Mouse (Mus musculus) hindlimb bud, embryonic 11.5 days (tissue): ENCODE measurements around the gene Daglb.
"Not testable (repeated sequence)": the region's sequence is repeated elsewhere in the genome, so short reads cannot be mapped to it uniquely, and the experiment has no call there.

Experiments
- DNase-seq: peaks from one replicate; pipeline ENCODE4 v3.0.0-alpha.2; 2012; ENCODE audit warnings: low read depth, low spot score; ENCODE audit errors: extremely low spot score

The Daglb gene

DNA sequence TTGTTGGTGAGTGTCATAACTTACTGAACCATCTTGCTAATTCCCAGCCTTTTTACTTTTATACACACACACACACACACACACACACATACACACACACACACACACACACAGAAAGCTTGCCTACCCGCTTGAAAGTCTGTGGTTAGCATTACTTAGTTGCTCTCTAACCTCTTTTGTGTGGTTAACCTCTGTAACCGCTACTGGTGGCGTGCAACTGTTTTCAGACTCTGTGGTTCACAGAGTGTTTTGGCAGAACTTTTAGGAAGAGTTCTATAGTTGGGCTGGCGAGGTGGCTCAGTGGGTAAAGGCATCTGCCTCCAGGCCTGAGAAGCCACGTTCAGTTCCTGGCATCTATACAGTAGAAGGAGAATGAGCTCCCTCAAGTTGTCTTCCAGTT is 20.6 kb downstream of the Daglb start:
- no peak for DNase-seq

- no peak for DNase-seq
Measured at GRCm38 (mm10) chr5:143487193-143487592, 22.8 kb downstream of the Daglb start.

GRCm38 (mm10) chr5:143487998-143488397 is 23.6 kb downstream of the Daglb start:
- no peak for DNase-seq

- DNase-seq = no peak
Measured at GRCm38 (mm10) chr5:143489749-143490342, 25.5 kb downstream of the Daglb start.

DNA sequence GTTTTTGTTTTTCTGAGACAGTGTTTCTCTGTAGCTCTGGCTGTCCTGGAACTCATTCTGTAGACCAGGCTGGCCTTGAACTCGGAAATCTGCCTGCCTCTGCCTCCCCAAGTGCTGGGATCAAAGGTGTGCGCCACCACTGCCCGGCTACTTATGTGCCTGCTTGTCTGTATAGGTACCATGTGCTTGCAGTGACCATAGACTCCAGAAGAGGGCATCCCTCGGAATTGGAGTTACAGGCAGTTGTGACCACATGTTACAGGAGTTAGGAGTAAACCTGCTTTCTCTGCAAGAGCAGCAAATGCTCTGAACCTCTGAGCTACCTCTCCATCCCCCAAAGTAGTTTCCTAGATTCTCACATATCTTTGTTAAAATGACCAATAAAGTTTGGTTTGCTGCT is 27.4 kb downstream of the Daglb start:
- no peak for DNase-seq

- DNase-seq = no peak
Measured at GRCm38 (mm10) chr5:143493163-143493562, 28.8 kb downstream of the Daglb start.

- DNase-seq = no peak
Measured at GRCm38 (mm10) chr5:143495708-143496107, 31.3 kb downstream of the Daglb start.

DNA sequence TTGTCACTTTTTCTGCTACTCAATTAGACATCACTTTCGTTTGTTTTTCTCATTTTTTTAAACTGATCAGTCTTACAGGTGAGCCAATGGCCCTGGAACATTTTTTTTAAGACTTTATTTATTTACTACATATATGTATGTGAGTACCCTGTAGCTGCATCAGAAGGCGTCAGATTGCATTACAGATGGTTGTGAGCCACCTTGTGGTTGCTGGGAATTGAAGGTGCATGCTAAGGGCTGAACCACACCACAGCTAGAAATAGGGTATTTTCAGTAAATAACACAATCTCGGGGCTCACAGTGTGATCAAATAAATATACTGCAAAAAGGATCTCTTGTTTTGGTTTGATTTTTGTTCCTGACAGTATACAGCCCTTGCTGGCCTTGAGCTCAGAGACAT is 33.1 kb downstream of the Daglb start:
- no peak for DNase-seq

GRCm38 (mm10) chr5:143499197-143499596 is 34.8 kb downstream of the Daglb start:
- no peak for DNase-seq

DNA sequence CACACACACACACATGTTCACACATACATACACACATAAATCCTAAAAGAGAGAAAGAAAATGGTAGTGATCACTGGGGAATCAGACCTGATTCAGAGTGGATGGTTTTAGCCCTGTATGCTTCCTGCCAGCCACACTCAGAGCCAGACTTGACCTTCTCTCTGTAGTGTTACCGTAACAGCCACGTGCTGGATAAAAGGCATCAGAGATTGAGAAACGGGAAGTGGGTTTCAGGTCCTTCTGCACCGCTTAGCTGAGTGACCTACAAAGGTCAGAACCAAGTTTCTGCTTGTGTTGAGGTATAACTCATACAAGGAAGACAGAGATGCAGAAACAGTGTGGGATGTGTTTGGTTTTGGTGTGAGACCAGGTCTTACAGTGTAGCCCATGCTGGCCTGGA is 35.3 kb downstream of the Daglb start:
- DNase-seq = no peak

GRCm38 (mm10) chr5:143500711-143501110 is 36.3 kb downstream of the Daglb start:
- not testable (repeated sequence) for DNase-seq

- no peak for DNase-seq
Measured at GRCm38 (mm10) chr5:143501140-143501539, 36.8 kb downstream of the Daglb start.

- DNase-seq = no peak
Measured at GRCm38 (mm10) chr5:143501649-143502048, 37.3 kb downstream of the Daglb start.

DNA sequence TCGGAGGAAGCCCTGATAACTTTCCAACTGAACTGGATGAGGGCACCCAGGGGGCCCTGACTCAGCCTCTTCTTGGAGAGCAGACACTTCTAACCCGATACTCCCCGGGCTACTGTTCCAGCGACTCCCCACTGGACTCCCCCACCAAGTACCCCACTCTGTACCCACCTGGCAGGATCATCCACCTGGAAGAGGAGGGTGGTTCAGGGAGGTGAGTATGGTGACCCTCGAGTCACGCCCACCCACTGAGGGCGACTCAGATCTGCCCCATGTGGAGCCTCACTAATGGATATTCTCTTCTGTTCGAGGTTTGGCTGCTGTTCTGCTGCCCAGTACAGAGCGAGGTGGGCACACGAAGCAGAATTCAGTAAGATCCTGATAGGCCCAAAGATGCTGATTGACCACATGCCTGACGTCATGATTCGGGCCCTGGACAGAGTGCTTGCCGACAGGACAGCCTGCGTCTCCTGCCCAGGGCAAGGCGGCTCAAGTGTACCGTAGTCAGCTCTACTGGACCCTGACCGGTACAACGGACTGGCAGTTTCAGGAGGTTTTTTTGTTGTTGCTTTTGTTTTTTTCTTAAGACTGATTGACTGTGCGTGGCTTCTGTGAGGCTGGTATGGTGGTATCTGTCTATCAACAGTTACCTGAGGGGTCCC is 38.6 kb downstream of the Daglb start:
- no peak for DNase-seq

- DNase-seq = no peak
Measured at GRCm38 (mm10) chr5:143503740-143504139, 39.4 kb downstream of the Daglb start.

GRCm38 (mm10) chr5:143504453-143504852 is 40.1 kb downstream of the Daglb start:
- no peak for DNase-seq

GRCm38 (mm10) chr5:143505056-143505455 is 40.7 kb downstream of the Daglb start:
- DNase-seq = no peak

- no peak for DNase-seq
Measured at GRCm38 (mm10) chr5:143505545-143505944, 41.2 kb downstream of the Daglb start.

GRCm38 (mm10) chr5:143509294-143509693 is 44.9 kb downstream of the Daglb start:
- DNase-seq = no peak

- DNase-seq = no peak
Measured at GRCm38 (mm10) chr5:143509737-143510136, 45.4 kb downstream of the Daglb start.

DNA sequence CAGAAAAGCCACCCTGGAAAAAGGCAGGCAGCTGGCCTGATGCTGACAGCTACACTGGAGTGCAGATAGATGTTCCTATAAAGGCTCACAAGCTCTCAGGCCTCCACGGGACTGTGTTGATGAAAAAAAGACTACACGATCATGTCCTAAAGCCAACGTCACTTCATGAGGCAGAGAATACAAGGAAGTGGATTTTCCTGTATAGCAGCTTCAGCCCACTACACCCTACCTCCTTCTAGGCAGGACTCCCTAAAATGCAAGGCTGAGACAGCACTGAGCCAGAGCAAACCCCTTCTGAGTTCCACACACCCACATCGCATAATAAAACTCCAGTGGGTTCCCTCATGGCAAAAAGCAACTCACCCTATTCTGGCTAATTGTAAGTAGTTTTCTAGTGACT is 47.2 kb downstream of the Daglb start:
- DNase-seq = no peak

- no peak for DNase-seq
Measured at GRCm38 (mm10) chr5:143512305-143512704, 47.9 kb downstream of the Daglb start.

- no peak for DNase-seq
Measured at GRCm38 (mm10) chr5:143514878-143515277, 50.5 kb downstream of the Daglb start.
